Mouse (Mus musculus) embryonic fibroblast, embryonic 13.5 days (primary cell): ENCODE data around the gene Gm21885. TPM values are rescaled to one million over a fixed set of nuclear protein-coding genes. Genes with fewer than 3 reads are reported as not detected.

Experiments used
- H3K27ac ChIP-seq: 2 replicates; pipeline ENCODE4 v1.5.1; 2012; ENCODE audit warnings: low read length, control low read depth, inconsistent platforms; ENCODE audit not compliant: insufficient read depth
- H3K4me1 ChIP-seq: 2 replicates; pipeline ENCODE4 v1.6.1; 2011; ENCODE audit warnings: low read length; ENCODE audit not compliant: control insufficient read depth, insufficient read depth
- H3K4me3 ChIP-seq: 2 replicates; pipeline ENCODE4 v1.5.1; 2011; ENCODE audit warnings: mild to moderate bottlenecking, control low read depth, low read length; ENCODE audit not compliant: insufficient read depth
- CTCF ChIP-seq: IDR thresholded peaks from 2 replicates; pipeline ENCODE4 v1.5.1; 2011; ENCODE audit warnings: mild to moderate bottlenecking, control low read depth, low read length, moderate library complexity, borderline replicate concordance; ENCODE audit not compliant: insufficient read depth
- POLR2A ChIP-seq: IDR thresholded peaks from 2 replicates; pipeline ENCODE4 v1.6.1; 2011; ENCODE audit warnings: low read depth, mild to moderate bottlenecking, control low read depth, low read length, moderate library complexity
- polyA plus RNA-seq: library from polyadenylated mRNA; stranded (reverse); fragments of >200 nt; gene quantifications from 2 replicates; pipeline ENCODE4 v1.2.4, GENCODE M21; 2011; ENCODE audit warnings: low read depth; ENCODE audit not compliant: missing spikeins, insufficient read length

The Gm21885 gene
- polyA plus RNA-seq, 1 experiment = not detected

DNA sequence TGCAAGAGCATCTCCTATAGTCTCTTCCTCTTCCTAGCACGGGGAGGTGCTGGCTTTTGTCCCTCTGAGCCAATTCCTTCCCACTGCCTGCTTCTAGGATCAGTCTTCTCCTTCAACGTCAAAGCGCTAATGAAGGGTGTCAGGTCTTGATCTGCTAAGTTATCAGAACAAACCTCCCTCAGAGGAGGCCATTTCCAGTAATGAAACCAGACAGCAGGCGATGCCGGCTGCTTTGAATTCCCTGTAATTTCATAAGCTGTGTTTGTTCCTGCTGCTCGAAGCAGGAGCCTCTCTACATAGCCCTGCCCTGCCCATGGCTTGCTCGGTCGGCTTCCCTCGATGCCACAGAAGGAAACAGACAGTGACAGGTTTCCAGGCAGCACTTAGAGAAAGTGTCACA, 37.3 kb upstream of the Gm21885 start:
- H3K4me3 ChIP-seq = no peak overlapping the region
- no peak overlapping the region for H3K27ac ChIP-seq
- no peak for TF ChIP-seq CTCF
- TF ChIP-seq POLR2A = no peak
- 0 out of 2 replicates have a peak, but pooled peaks cover 3% of the 10 kb centered on the region for H3K4me1 ChIP-seq

GRCm38 (mm10) chr11:94245955-94246788, 35.5 kb upstream of the Gm21885 start, which contains the start of gene Wfikkn2:
Gene Wfikkn2 (minus strand): TSS chr11:94246005.
- Histone ChIP-seq H3K27ac (no peak within 1 kb of the TSS), H3K4me1 (0 out of 2 replicates have a peak, but pooled peaks cover 3% of the 10 kb centered on the region), H3K4me3 (no peak within 1 kb of the TSS)
- TF ChIP-seq CTCF (no peak), POLR2A (no peak)

- Histone ChIP-seq H3K4me1 (0 out of 2 replicates have a peak, but pooled peaks cover 3% of the 10 kb centered on the region), H3K4me3 (no peak overlapping the region), H3K27ac (no peak overlapping the region)
- no peak for TF ChIP-seq POLR2A
- no peak for TF ChIP-seq CTCF
Observed at GRCm38 (mm10) chr11:94246789-94247061, 34.9 kb upstream of the Gm21885 start.

- peaks cover 7% of the 10 kb centered on the region for H3K4me1 ChIP-seq
- no peak for TF ChIP-seq CTCF
- no peak overlapping the region for H3K4me3 ChIP-seq
- H3K27ac ChIP-seq = no peak overlapping the region
Observed at GRCm38 (mm10) chr11:94253156-94253555, 28.5 kb upstream of the Gm21885 start.

DNA sequence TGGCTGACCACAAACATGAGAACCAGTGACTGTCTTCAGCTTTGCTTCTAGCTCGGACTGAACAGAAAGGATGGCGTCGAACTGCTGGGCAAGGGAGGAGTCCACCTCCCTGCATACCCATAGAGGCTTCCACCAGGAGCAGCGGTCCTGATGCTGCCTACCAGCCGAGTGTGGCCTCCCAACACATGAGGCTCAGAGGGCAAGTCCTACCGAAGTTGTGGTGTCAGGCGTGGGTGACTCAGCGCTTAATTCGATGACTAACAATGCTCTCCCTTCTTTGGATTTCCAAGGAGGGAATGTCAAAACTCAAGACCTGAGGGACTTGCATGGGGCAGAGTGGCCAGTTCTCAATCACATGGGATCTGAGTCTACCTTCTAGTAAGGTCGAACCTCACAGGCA, 28.0 kb upstream of the Gm21885 start:
- Histone ChIP-seq H3K27ac (no peak overlapping the region), H3K4me3 (no peak overlapping the region), H3K4me1 (peaks cover 7% of the 10 kb centered on the region)
- TF ChIP-seq CTCF = no peak
- TF ChIP-seq POLR2A = no peak

DNA sequence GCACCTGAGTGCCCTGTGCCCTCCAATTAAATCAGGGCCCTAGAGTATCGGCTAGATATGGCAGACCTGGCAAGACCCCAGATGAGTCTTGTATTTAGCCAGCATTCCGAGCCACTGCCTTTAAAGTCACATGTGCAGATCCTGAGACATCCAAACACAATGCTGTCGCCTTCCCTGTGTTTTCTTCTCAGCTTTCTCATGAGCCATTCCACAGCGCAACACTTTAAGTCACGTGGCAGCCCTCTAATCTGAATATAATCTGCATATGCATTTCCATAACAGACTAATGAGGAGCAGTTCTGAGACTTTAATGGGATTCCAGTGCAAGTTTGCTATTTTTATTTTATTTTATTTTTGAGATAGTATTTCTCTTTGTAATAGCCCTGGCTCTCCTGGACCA, 25.9 kb upstream of the Gm21885 start:
- TF ChIP-seq POLR2A (no peak), CTCF (no peak)
- Histone ChIP-seq H3K4me3 (no peak overlapping the region), H3K27ac (no peak overlapping the region), H3K4me1 (peaks cover 7% of the 10 kb centered on the region)

GRCm38 (mm10) chr11:94257987-94258386, 23.7 kb upstream of the Gm21885 start:
- Histone ChIP-seq H3K27ac (no peak overlapping the region), H3K4me3 (no peak overlapping the region), H3K4me1 (peaks cover 7% of the 10 kb centered on the region)
- no peak for TF ChIP-seq POLR2A
- no peak for TF ChIP-seq CTCF

GRCm38 (mm10) chr11:94259814-94260213, 21.9 kb upstream of the Gm21885 start:
- no peak for TF ChIP-seq POLR2A
- no peak for TF ChIP-seq CTCF
- H3K27ac ChIP-seq = no peak overlapping the region
- no peak overlapping the region for H3K4me3 ChIP-seq
- no peaks in the 10 kb centered on the region for H3K4me1 ChIP-seq

DNA sequence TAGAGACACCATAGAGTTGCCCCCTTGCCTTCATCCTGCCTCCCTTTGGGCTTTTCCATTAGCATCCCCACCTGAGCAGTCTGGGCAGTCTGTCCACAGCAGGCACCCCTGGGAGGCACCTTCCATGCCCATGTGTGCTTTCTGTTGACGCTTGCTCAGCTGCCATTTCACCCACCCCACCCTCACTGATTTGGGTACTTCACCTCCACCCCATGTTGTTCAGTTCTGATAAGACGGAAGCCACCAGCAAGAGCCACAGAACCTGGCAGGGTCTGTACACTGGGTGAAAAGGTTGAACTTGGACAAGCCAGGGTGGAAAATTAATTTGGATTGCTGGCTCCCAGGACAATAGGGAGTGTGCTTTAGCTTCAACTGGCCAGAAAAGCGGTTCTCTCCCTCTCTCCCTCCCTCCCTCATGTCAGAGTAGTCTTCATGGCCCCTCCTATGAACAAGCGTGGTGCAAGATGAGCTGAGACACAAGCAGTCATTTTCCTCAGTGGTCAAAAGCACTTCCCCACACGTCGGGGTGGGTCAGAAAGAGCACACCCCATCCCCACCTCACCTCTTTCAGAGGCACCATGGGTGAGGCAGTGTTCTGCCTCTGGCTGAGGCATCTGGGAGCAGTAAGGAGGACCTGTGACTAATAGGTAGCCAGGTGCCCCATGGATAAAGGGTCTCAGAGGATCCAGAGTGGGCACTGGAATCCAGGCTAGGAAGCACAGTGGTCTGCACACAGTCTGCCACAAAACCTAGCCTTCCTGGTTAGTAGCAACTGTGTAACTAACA, 19.9 kb upstream of the Gm21885 start:
- H3K27ac ChIP-seq = no peak overlapping the region
- H3K4me1 ChIP-seq = no peaks in the 10 kb centered on the region
- no peak for TF ChIP-seq CTCF
- TF ChIP-seq POLR2A = no peak
- H3K4me3 ChIP-seq = no peak overlapping the region
